Mouse (Mus musculus): ENCODE results near the gene Olfr56.

Gene Olfr56

DNA sequence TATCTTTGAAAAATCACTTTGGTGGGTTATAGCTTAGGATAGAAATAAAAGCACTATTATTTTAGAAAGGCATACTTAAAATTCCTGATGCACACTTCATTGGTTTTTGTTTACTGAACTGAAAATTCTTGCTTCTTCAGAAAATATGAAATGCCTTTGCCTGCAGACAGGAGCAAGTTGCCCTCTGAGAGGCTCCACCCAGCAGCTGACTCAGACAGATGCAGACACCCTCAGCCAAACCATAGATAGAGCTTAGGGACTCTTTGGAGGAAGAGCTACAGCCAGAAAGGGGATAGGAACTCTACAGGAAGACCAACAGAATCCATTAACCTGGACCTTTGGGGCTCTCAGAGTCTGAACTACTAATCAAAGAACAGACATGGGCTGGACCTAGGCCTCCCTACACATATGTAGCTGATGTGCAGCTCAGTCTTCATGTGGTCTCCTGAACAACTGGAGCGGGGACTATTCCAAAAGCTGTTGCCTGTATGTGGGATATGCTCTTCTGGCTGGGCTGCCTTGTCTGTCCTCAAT lies 113.4 kb downstream of the Olfr56 start:
- DNase-seq (ENCODE audit: low spot score in 2 of 2): no peak

GRCm38 (mm10) chr11:49092786-49093185 lies 114.1 kb downstream of the Olfr56 start:
- DNase-seq (ENCODE audit: low spot score in 2 of 2): no peak

DNA sequence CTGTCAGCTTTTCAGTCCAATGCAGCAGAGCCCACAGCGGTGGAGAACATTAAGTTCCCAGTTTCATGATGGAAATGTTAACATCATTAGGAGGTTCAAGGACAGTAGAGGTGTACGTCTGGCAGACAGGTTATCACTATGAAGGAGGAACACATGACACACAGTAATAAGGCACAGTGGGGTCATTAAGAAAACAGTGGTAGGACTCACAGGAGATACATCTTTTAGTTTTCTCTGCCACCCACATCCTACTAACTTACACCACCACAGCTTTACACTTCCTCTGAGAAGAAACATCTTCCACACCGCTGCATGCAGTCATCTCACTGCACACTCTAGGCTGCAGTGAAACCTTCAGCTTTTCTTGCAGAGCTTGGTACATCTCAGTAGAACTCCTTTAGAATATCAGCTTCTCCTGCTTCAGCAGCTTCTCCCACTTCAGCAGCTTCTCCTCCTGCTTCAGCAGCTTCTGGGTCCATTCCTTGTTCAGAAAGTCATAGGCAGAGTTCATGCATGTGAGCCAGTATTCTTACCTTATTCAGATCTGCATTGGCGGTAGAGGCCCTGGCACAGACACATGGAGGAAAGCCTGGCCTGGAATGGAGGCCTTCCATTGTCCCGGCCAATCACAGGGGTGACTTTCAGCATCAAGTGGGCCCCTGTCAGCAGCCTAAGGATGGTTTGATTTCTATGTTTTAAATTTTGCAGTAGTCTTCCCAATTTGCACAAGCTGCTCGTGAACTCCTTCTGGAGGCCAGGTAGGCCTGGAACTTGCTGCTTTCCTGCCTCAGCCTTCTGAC lies 115.4 kb downstream of the Olfr56 start:
- DNase-seq (ENCODE audit: low spot score in 2 of 2): no peak

DNA sequence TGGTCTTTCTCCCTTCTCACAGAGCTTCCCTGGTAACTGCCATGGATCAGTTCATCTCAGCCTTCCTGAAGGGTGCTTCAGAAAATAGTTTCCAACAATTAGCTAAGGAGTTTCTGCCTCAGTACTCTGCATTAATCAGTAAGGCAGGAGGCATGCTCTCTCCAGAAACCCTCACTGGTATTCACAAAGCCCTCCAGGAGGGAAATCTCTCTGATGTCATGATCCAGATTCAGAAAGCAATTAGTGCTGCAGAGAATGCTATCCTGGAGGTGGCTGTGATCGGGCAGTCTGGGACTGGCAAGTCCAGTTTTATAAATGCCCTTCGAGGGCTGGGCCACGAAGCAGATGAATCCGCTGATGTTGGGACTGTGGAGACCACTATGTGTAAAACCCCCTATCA lies 116.7 kb downstream of the Olfr56 start:
- no peak for DNase-seq (ENCODE audit: low spot score in 2 of 2)

- DNase-seq (ENCODE audit: low spot score in 2 of 2): no peak
Observed at GRCm38 (mm10) chr11:49100409-49100808, 121.7 kb downstream of the Olfr56 start.

GRCm38 (mm10) chr11:49101500-49101899 lies 122.8 kb downstream of the Olfr56 start:
- DNase-seq (ENCODE audit: low spot score in 2 of 2): no peak

GRCm38 (mm10) chr11:49103047-49103693 lies 124.5 kb downstream of the Olfr56 start:
- DNase-seq (ENCODE audit: low spot score in 2 of 2): peak; percentile 22 to 89

DNA sequence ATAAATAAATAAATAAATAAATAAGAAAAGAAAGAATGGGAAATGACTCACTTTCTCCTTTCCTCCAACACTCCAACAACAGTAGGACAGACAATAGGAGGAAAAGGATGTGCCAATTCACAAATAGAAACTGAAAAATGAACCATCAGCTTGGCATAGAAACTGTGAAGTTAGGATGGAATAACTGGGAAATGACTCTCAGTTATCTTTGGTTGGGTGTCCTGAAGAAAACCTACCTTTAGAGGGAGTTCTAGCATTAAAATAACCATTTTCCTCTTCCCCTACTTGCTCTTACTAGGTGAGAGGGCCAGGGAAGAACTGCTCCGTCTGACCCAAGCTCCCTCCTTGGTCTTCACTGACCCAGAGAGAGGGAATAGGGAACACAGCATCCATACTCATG lies 127.1 kb downstream of the Olfr56 start:
- DNase-seq (ENCODE audit: low spot score in 2 of 2): no peak

GRCm38 (mm10) chr11:49107650-49108537 lies 129.2 kb downstream of the Olfr56 start:
- DNase-seq (ENCODE audit: low spot score in 2 of 2): no peak

DNA sequence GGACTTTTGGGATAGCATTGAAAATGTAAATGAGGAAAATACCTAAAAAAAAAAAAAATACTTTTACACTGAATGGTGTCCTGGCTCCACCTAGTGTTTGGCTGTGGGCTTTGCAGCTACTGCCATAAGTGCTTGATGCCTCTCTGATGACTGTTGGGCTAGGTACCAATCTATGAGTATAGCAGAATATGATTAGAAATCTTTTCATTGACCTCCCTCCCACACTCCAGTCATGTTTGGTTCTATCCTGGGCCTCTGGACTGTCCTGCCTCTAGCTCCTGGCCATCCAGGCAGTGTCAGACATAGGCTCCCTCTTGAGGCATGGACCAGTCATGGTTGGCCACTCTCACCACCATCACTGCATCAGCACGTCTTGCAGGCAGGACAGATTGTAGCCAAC lies 130.1 kb downstream of the Olfr56 start:
- peak in 1 of 2 experiments; percentile 29 for DNase-seq (ENCODE audit: low spot score in 2 of 2)

- peak in 1 of 2 experiments; percentile 13 for DNase-seq (ENCODE audit: low spot score in 2 of 2)
Observed at GRCm38 (mm10) chr11:49111000-49111399, 132.3 kb downstream of the Olfr56 start.

- DNase-seq (ENCODE audit: low spot score in 2 of 2): peak in 1 of 2 experiments; percentile 59
Observed at GRCm38 (mm10) chr11:49112624-49113219, 134.0 kb downstream of the Olfr56 start.

DNA sequence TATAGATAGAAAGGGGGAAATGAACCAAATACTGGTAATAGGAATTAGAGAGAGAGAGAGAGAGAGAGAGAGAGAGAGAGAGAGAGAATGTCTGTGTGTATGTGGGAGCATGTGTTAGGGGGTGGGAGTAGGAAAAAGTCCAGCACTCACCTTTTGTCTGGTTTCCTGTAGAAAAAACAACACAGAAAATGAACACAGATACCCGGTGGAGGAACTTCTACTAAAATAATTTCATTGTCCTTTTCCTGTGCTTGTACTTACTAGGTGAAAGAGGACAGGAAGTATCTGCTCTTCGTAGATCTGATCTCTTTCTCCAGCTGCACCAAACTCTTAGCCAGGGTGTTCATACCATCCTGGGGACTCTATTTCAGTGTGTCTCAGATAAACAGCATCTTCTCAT lies 135.5 kb downstream of the Olfr56 start:
- no peak for DNase-seq (ENCODE audit: low spot score in 2 of 2)

- DNase-seq (ENCODE audit: low spot score in 2 of 2): no peak
Observed at GRCm38 (mm10) chr11:49114774-49115173, 136.1 kb downstream of the Olfr56 start, which contains the start of gene Olfr1396. Olfr1396 (minus strand) TSS chr11:49114874.

DNA sequence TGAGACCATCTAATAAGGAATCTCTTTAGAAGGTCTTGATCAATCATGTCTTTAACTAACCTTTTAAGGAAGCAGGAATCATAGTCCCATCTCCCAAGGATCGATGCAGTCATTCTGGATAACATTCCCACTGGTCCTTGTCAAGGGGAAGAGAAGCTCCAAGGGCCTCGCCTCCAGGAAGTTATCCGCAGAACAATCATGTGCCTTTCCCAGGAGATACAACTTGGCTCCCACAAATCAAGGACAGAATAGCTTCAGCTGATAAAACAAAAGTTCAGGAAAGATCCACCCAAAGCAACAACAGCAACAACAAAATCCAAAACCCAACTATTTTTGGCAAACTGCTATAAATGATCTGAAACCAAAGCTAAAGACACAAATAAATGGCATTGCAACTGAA lies 140.9 kb downstream of the Olfr56 start:
- DNase-seq (ENCODE audit: low spot score in 2 of 2): no peak

DNA sequence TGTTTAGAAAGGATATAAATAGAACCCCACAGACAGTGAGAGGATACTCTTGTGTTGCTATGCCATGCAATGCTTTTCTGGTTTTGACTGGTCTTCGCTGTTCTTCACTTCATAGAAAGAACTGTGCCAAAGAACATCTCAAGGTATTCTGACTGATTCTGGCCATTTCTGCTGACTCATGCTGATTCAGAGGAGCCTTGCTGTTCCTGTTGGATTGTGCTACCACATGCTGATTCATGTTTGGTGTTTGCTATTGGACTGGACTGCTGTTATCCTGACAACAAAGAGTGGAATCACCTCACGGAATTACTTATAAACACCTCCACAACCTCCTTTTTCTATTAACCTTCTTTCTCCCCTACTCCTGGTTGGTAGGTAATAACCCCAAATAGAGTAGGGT lies 145.5 kb downstream of the Olfr56 start:
- DNase-seq (ENCODE audit: low spot score in 2 of 2): no peak

DNA sequence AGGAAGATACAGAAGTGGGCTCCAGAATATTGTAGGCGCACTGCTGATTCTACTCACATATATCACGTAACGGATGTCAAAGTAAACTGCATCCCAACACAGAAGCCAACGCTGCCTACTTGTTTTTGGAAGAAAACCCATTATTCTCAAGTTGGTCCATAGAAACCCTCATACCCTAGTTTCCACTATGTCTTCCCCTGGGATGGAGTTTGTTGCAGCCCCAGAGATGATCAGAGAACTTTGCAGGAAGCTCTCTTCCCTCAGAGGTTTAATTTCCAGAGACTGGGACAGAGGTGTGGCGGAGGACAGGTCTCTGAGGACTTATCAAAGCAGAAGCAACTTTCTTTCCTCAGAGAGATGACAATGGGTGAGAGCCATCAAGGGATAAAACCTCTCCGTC lies 163.3 kb downstream of the Olfr56 start, which contains the start of gene Olfr1395:
Olfr1395 (plus strand) TSS at position 301 of the 400 bp plus-strand sequence.
- no peak for DNase-seq (ENCODE audit: low spot score in 2 of 2)

DNA sequence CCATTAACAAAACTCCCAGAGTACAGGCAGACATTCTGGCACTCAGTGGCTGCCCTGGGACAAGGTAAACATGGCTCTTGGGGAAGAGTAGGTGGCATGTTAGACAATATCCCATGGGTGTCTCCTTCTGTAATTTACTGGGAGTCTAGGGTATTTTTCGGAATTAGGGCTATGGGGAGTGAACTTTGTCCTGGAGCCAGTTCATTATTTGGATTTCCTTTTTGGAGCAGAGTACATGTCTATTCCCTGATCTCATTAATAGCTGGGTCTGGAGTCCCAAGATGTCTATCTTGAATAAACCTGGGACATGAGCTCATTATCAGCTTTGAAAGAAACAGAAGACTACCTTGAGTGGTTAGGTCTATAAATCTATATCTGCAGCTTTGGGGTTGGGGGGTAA lies 175.4 kb downstream of the Olfr56 start, which contains the start of gene Olfr1394:
Olfr1394 (plus strand) TSS at position 301 of the 400 bp plus-strand sequence.
- no peak for DNase-seq (ENCODE audit: low spot score in 2 of 2)

- no peak for DNase-seq (ENCODE audit: low spot score in 2 of 2)
Observed at GRCm38 (mm10) chr11:49156821-49157814, 178.4 kb downstream of the Olfr56 start.
